Mouse (Mus musculus): ENCODE measurements around the gene Serpina3a.

- TF ChIP-seq CTCF (IDR thresholded peaks at IDR 0.05; ENCODE audit: low read depth) (no peak), EP300 (optimal IDR thresholded peaks at IDR 0.05) (no peak)
Observed at GRCm38 (mm10) chr12:104067549-104067948, 45.0 kb upstream of the Serpina3a start.

All from stomach, postnatal 0 days (tissue).